Mouse (Mus musculus) retina, postnatal 7 days (tissue): Measurements from ENCODE around the gene Ddx6.

Experiments
- DNase-seq: peaks from one replicate; pipeline ENCODE4 v3.0.0-alpha.2; 2012; ENCODE audit warnings: low read depth, low spot score

Ddx6 gene

GRCm38 (mm10) chr9:44640646-44641357 is 36.1 kb downstream of the Ddx6 start:
- no peak for DNase-seq

- no peak for DNase-seq
Measured at GRCm38 (mm10) chr9:44641616-44642015, 36.9 kb downstream of the Ddx6 start.

GRCm38 (mm10) chr9:44643103-44643502 is 38.4 kb downstream of the Ddx6 start:
- DNase-seq, result no peak

DNA sequence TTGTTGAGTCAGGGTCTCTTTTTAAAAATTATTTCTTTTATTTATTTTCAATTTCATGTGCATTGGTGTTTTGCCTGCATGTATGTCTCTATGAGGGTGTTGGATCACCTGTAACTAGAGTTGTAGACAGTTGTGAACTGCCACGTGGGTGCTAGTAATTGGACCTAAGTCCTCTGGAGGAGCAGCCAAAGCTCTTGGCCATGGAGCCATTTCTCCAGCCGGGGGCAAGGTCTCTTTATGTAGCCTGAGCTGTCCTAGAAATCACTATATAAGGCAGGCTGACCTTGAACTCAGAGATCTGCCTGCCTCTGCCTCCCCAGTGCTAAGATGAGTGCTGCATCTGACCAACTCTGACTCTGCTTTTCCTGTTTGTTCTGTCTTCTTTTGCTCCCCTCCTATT is 39.5 kb downstream of the Ddx6 start:
- DNase-seq, result no peak

DNA sequence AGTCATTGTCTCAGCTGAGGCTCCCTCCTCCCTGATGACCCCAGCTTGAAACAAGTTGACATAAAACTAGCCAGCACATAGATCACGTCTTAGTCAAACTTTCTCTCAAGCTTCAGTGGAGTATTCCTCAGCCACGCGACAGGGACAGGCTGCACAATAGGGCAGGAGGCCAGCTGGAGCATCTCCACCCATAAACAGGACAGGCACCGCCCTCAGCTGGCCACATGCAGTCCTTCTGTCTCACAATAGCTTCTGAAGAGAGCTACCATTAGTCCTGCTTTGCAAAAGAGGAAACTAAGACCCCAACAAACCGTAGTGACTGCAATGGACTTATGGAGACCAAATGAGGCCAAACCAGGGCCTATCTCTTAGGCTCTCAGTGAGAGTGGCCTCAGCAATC is 40.8 kb downstream of the Ddx6 start:
- DNase-seq, result no peak

DNA sequence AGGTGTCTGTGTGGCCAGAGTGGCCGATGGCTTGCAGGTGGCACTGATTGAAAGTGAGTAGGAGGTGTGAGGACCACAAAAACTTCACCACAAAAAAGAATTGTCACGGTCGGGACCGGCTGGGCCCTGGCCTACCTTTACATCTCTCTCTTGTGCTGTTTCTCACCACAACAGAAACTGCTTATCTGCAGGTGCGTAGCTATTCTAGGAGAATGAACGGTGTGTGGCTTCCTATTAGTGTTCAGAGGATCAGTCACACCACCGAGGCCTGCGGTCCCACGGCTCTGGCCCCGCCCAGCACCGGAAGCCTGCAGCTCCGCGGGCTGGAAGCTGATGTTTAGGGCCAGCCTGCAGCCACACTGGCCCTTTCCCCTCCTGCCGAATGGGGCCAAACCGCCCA is 41.2 kb downstream of the Ddx6 start:
- DNase-seq, result no peak

GRCm38 (mm10) chr9:44646366-44646765 is 41.7 kb downstream of the Ddx6 start:
- no peak for DNase-seq

- no peak for DNase-seq
Measured at GRCm38 (mm10) chr9:44647026-44647425, 42.3 kb downstream of the Ddx6 start.

- no peak for DNase-seq
Measured at GRCm38 (mm10) chr9:44647656-44648055, 43.0 kb downstream of the Ddx6 start.

DNA sequence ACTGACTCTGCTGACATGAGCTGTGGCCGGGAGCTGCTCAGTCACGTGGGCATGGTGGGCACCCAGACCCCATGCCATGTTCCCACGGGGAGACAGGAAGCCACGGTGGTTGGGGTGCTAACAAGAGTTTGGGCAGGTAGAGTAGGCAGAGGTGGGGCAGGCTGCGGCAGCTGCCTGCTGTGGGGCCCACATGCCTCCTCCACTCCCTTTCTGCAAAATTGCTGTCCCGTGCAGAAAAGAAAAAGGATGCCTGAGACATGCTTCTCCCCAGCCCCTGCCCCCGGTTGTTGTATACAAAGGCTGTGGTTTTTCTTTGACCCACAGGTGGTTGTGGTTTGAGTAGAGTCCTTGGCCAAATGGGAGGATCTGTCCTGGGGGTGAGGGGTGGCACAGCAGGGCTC is 44.2 kb downstream of the Ddx6 start:
- DNase-seq, result no peak

GRCm38 (mm10) chr9:44652027-44652426 is 47.3 kb downstream of the Ddx6 start:
- peak; percentile 28 for DNase-seq

DNA sequence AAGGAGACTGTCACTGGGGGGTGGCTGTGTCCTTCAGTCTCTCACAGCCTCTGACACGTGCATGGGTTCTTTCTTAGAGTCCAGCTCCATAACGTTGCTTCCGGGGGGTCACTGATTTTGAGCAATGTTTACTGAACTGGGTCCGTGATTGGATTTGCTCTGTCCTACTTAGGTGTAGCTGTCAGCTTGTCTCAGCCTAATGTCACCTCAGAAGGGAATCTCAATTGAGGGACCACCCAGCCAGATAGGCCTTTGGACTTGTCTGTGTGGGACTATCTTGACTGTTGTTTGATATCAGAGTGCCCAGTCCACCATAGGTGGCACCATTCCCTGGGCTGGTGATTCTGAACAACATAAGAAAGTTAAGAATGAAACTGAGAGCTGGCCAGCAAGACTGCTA is 49.2 kb downstream of the Ddx6 start:
- no peak for DNase-seq

- peak; percentile 61 for DNase-seq
Measured at GRCm38 (mm10) chr9:44655098-44656066, 50.7 kb downstream of the Ddx6 start.

DNA sequence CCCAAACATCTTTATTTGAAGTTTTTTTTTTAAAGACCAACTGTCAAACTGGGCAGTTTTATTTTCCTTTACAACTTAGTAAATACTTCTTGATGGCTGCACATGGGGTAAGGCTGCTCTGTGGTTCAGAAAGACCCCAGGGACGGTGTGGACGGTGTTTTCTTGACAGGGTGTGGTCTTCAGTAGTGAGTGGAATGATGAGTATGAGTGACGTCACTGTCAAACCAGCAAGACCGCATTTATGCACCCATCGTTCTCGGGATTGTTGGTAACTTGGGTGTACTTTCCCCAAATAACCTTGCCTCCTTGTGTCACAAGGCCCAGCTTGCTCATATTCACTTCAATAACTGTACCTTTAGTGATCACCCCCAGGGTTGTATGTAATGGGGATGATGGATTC is 59.0 kb downstream of the Ddx6 start:
- no peak for DNase-seq

GRCm38 (mm10) chr9:44671416-44671815 is 66.7 kb downstream of the Ddx6 start:
- no peak for DNase-seq

DNA sequence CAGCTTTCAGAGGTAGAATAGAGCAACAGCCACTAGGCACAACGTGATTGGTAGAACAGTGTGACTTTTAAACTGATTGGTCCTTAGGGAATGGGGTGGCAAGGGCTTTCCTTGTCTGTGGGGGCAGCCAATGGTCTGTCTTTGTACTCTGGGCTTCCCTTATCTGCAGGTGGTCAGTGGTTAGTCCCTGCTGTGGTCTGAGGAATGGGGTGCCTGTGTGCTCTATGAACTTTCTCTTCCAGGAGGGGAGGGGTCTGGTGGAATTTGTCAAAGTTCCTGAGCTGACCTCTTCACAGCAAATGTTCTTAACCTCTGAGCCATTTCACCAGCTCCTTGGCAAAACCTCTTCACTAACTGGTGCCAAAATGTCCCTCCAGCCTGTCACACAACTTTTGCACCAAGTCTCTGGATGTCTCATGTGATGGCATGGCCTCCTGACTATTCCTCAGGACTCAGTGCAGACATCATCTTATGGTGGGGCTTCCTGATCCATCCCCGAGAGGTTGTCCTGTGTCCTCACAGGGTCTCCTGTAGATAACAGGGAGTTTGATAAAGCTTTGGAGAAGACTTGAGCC is 67.7 kb downstream of the Ddx6 start:
- DNase-seq, result no peak

DNA sequence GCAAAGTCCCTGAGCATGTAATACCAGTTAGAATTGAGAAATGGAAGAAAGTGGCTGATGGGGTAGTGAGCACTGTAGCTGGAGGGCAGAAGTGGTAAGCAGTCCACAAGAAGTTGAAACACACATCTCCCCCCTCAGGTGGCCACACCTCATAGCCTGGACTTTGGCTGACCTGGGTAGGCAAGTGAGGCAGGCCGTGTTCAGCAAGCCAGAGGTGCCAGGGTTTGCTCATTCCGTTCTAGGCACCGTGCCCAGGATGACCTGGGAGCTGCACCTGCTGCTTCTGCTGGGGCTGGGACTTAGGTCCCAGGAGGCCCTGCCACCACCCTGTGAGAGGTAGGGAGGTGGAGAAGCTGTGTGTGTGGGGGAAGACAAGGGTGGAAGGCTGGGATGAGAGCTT is 68.3 kb downstream of the Ddx6 start, which contains the start of gene Treh:
Treh (plus strand) TSS at position 229 of the 400 bp plus-strand sequence.
- no peak for DNase-seq

GRCm38 (mm10) chr9:44678288-44678871 is 73.7 kb downstream of the Ddx6 start:
- DNase-seq, result no peak

DNA sequence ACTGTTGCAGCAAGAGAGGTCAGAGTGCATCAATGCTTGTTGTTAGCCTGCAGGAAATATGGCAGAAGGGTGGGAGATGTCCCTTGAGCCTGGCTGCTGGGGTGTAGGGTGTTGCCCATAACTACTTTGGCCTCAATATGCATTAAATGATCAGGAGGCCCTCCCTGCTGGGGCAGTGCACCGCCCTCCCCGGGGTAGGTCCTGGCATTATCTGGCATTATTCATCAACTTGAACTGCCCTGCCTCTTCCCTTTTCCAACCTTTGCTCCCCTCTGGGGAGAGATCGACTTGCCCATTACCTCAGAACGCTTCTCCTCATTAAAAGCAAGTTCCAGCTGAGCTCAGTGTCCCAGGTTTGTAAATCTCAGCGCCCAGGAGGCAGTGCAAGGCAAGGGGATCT is 74.9 kb downstream of the Ddx6 start:
- no peak for DNase-seq

DNA sequence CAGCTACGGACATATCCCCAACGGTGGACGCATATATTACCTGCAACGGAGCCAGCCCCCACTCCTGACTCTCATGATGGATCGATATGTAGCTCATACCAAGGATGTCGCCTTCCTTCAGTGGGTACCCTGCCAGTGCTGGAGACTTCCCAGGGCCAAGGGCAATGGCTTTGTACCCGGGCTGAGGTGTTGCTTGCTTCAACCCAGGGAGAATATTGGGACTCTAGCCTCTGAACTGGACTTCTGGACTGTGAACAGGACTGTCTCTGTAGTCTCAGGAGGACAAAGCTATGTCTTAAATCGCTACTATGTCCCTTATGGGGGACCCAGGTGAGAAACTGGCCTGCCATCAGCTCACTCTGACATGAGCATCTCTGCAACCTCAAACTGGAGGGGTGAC is 78.4 kb downstream of the Ddx6 start:
- DNase-seq, result no peak

DNA sequence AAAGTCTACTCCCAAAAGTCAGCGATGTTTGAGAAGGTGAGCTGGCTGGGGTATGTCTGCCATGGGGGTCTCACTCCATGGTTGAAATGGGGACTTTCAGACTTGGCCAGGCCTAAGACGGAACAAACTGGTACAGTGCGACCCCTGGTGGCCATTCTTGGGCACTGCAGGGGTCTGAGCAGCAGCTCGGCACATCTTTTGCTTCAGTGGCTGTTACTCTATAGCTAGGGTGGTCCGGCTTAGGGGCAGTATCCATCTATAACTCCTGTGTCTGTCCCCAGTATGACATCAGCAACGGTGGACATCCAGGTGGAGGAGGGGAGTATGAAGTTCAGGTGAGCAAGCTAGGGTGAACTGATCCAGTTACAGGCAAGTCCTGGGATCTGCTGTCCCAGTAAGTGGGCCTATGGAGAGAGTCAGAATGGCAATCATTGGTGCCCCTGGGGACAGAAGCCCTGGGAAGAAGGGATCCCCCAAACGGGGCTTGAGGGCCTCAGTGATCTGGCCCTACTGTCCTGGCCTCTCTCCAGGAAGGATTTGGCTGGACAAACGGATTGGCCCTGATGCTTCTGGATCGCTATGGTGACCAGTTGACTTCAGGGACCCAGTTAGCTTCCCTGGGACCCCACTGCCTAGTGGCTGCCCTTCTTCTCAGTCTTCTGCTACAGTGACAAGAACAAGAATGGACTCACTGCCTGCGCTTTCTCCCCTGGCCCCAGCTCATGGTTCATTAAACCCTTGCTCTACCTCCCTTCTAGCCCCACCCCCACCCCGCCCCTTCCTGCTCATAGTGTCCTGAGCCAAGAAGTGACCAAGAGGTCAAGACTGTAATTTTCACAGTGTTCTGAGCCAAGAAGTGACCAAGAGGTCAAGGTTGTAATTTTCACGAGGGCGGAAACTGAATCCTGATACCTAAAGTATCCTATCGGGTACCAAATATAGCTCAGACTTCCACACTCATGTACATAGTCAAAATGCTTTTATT is 80.9 kb downstream of the Ddx6 start:
- peak; percentile 58 for DNase-seq
